Mouse (Mus musculus) kidney, postnatal 14 days (tissue): Measurements from ENCODE around the gene Gm20708.
A peak's percentile ranks its signal among the peaks of the same experiment; 100 is the strongest.
"Not testable (repeated sequence)": the region's sequence is repeated elsewhere in the genome, so short reads cannot be mapped to it uniquely, and the experiment has no call there.

Experiments
- DNase-seq: peaks from one replicate; pipeline ENCODE4 v3.0.0; 2022; ENCODE audit warnings: mixed read lengths

Gm20708 gene

GRCm38 (mm10) chr11:117781199-117781821 is 28.2 kb upstream of the Gm20708 start:
- peak; percentile 89 for DNase-seq

- DNase-seq: peak; percentile 72
Measured at GRCm38 (mm10) chr11:117781993-117782704, 27.3 kb upstream of the Gm20708 start, which contains the start of the genes Tmc8 and Tmc6. Gene Tmc8 (plus strand): TSS chr11:117782076. Gene Tmc6 (minus strand): TSS chr11:117782198.

GRCm38 (mm10) chr11:117782705-117783034 is 26.8 kb upstream of the Gm20708 start:
- no peak for DNase-seq

GRCm38 (mm10) chr11:117783089-117783488 is 26.4 kb upstream of the Gm20708 start:
- peak; percentile 75 for DNase-seq

GRCm38 (mm10) chr11:117783683-117784309 is 25.7 kb upstream of the Gm20708 start:
- DNase-seq: peak; percentile 59

- DNase-seq: peak; percentile 78
Measured at GRCm38 (mm10) chr11:117786294-117786693, 23.2 kb upstream of the Gm20708 start.

- DNase-seq: not testable (repeated sequence)
Measured at GRCm38 (mm10) chr11:117788481-117788880, 21.0 kb upstream of the Gm20708 start.

GRCm38 (mm10) chr11:117790286-117790685 is 19.2 kb upstream of the Gm20708 start:
- peak; percentile 76 for DNase-seq

- DNase-seq: peak; percentile 77
Measured at GRCm38 (mm10) chr11:117790703-117791440, 18.6 kb upstream of the Gm20708 start.

- DNase-seq: no peak
Measured at GRCm38 (mm10) chr11:117791441-117791761, 18.1 kb upstream of the Gm20708 start.

GRCm38 (mm10) chr11:117792281-117792888 is 17.1 kb upstream of the Gm20708 start:
- DNase-seq: peak; percentile 90

GRCm38 (mm10) chr11:117794035-117794551 is 15.4 kb upstream of the Gm20708 start:
- DNase-seq: no peak

- no peak for DNase-seq
Measured at GRCm38 (mm10) chr11:117796954-117797353, 12.5 kb upstream of the Gm20708 start.

- no peak for DNase-seq
Measured at GRCm38 (mm10) chr11:117797511-117798159, 11.8 kb upstream of the Gm20708 start, which contains the start of gene 6030468B19Rik. Gene 6030468B19Rik (plus strand): TSS chr11:117797660.

- peak; percentile 24 for DNase-seq
Measured at GRCm38 (mm10) chr11:117798160-117798541, 11.3 kb upstream of the Gm20708 start.

- peak; percentile 35 for DNase-seq
Measured at GRCm38 (mm10) chr11:117799174-117799573, 10.3 kb upstream of the Gm20708 start.

- DNase-seq: no peak
Measured at GRCm38 (mm10) chr11:117800038-117800437, 9.4 kb upstream of the Gm20708 start.

- DNase-seq: no peak
Measured at GRCm38 (mm10) chr11:117801650-117802049, 7.8 kb upstream of the Gm20708 start.

- DNase-seq: no peak
Measured at GRCm38 (mm10) chr11:117803166-117803688, 6.2 kb upstream of the Gm20708 start.

- DNase-seq: no peak
Measured at GRCm38 (mm10) chr11:117806781-117807180, 2.7 kb upstream of the Gm20708 start.

GRCm38 (mm10) chr11:117810401-117811046 is 1.1 kb downstream of the Gm20708 start:
- peak; percentile 94 for DNase-seq
